9 mouse cellular contexts compared by ENCODE assay signal in genomic region chr11:78557241-78557640, GRCm38 (mm10). TPM values are rescaled to one million over a fixed set of nuclear protein-coding genes. Genes with fewer than 3 reads are reported as not detected.
A peak's percentile ranks its signal among the peaks of the same experiment; 100 is the strongest.
DNase-seq lines count a peak whose midpoint lies in the region; ATAC-seq and TF ChIP-seq lines count a peak whose summit lies in the region.
"Had no signal": no experiment of that assay in that cellular context is flagged by ENCODE, and none has a peak within 500 bp of the region (broad histone marks: within the 10 kb centered on the region; RNA-seq: fewer than 3 reads in every experiment).

No protein-coding gene starts in this region.

- H3K9me3 ChIP-seq in hindbrain, embryonic 12.5 days (replicated peaks) = peaks cover 5% of the 10 kb centered on the region; the same call in 1 of the 2 replicates
- H3K9me3 ChIP-seq in hindbrain, embryonic 14.5 days (ENCODE audit: control insufficient read depth, low read length) = peaks cover 10% of the 10 kb centered on the region; the same call in 1 of the 2 replicates
- no peaks in the 10 kb centered on the region for H3K9me3 ChIP-seq in midbrain, postnatal 0 days (ENCODE audit: low read length)
- H3K9me3 ChIP-seq in midbrain, embryonic 11.5 days (ENCODE audit: control insufficient read depth, low read length) = no peaks in the 10 kb centered on the region

- DNase-seq in hindbrain, embryonic 14.5 days (ENCODE audit: low spot score) = no peak
- DNase-seq in midbrain, postnatal 0 days (ENCODE audit: low spot score) = no peak
- DNase-seq in midbrain, embryonic 11.5 days (ENCODE audit: low spot score, missing footprints) = no peak
- peak; percentile 20 for DNase-seq in retina, postnatal 1 day
- no peak for DNase-seq in gastrocnemius, postnatal 4 days (ENCODE audit: low spot score in 2 of 2)
- no peak for DNase-seq in left cerebral cortex, adult 8-10 months (ENCODE audit: low spot score in 2 of 2)
- DNase-seq: liver, embryonic 13.5 days had no signal

- H3K27me3 ChIP-seq in hindbrain, embryonic 12.5 days = no peaks in the 10 kb centered on the region
- H3K27me3 ChIP-seq in hindbrain, embryonic 14.5 days (ENCODE audit: control insufficient read depth, insufficient read depth, low read length) = no peaks in the 10 kb centered on the region
- H3K27me3 ChIP-seq in midbrain, postnatal 0 days (ENCODE audit: insufficient read depth, low read length) = no peaks in the 10 kb centered on the region
- no peaks in the 10 kb centered on the region for H3K27me3 ChIP-seq in midbrain, embryonic 11.5 days (ENCODE audit: control insufficient read depth, insufficient read depth, low read length)
- H3K27me3 ChIP-seq: liver, embryonic 13.5 days had no signal

- no peaks in the 10 kb centered on the region; the same call in 1 of the 2 replicates for H3K4me1 ChIP-seq in hindbrain, embryonic 12.5 days
- H3K4me1 ChIP-seq in hindbrain, embryonic 14.5 days (replicated peaks; ENCODE audit: control insufficient read depth, insufficient read depth, low read length) = no peaks in the 10 kb centered on the region
- no peaks in the 10 kb centered on the region for H3K4me1 ChIP-seq in midbrain, postnatal 0 days (ENCODE audit: insufficient read depth, low read length)
- no peaks in the 10 kb centered on the region for H3K4me1 ChIP-seq in midbrain, embryonic 11.5 days (ENCODE audit: control insufficient read depth, insufficient read depth, low read length)

- WGBS in hindbrain, embryonic 12.5 days = 54% methylated on average over 8 of the region's 8 CpGs
- WGBS in hindbrain, embryonic 14.5 days = 60% methylated on average over 8 of the region's 8 CpGs
- 57% methylated on average over 8 of the region's 8 CpGs for WGBS in midbrain, postnatal 0 days
- 63% methylated on average over 8 of the region's 8 CpGs for WGBS in midbrain, embryonic 11.5 days

- H3K4me2 ChIP-seq in hindbrain, embryonic 12.5 days (replicated peaks) = no peak overlapping the region
- no peak overlapping the region for H3K4me2 ChIP-seq in hindbrain, embryonic 14.5 days (replicated peaks)
- no peak overlapping the region for H3K4me2 ChIP-seq in midbrain, postnatal 0 days (ENCODE audit: low read depth, low read length, poor library complexity, severe bottlenecking)
- no peak overlapping the region for H3K4me2 ChIP-seq in midbrain, embryonic 11.5 days
- H3K4me2 ChIP-seq: liver, embryonic 13.5 days had no signal

- peak overlapping the region; percentile 62; the same call in 1 of the 2 replicates for H3K27ac ChIP-seq in hindbrain, embryonic 12.5 days
- H3K27ac ChIP-seq in hindbrain, embryonic 14.5 days = no peak overlapping the region
- no peak overlapping the region for H3K27ac ChIP-seq in midbrain, postnatal 0 days (ENCODE audit: low read depth, low read length)
- H3K27ac ChIP-seq in midbrain, embryonic 11.5 days (ENCODE audit: low read depth, low read length) = no peak overlapping the region
- H3K27ac ChIP-seq: liver, embryonic 13.5 days had no signal

- H3K36me3 ChIP-seq in hindbrain, embryonic 12.5 days = no peaks in the 10 kb centered on the region
- no peaks in the 10 kb centered on the region for H3K36me3 ChIP-seq in hindbrain, embryonic 14.5 days (replicated peaks; ENCODE audit: control insufficient read depth, insufficient read depth)
- no peaks in the 10 kb centered on the region for H3K36me3 ChIP-seq in midbrain, postnatal 0 days (ENCODE audit: insufficient read depth, low read length)
- H3K36me3 ChIP-seq in midbrain, embryonic 11.5 days (ENCODE audit: control insufficient read depth, insufficient read depth, low read length) = no peaks in the 10 kb centered on the region
- H3K36me3 ChIP-seq: liver, embryonic 13.5 days had no signal

- peak; percentile 48 for TF ChIP-seq CTCF in midbrain, postnatal 0 days (IDR thresholded peaks at IDR 0.05)

- no peak overlapping the region for H3K4me3 ChIP-seq in hindbrain, embryonic 12.5 days
- no peak overlapping the region for H3K4me3 ChIP-seq in hindbrain, embryonic 14.5 days (replicated peaks; ENCODE audit: low read length)
- H3K4me3 ChIP-seq in midbrain, postnatal 0 days (ENCODE audit: low read depth, low read length) = no peak overlapping the region
- no peak overlapping the region for H3K4me3 ChIP-seq in midbrain, embryonic 11.5 days (ENCODE audit: low read depth, low read length)
- H3K4me3 ChIP-seq: liver, embryonic 13.5 days had no signal

- H3K9ac ChIP-seq in hindbrain, embryonic 12.5 days = no peak overlapping the region
- H3K9ac ChIP-seq in hindbrain, embryonic 14.5 days = no peak overlapping the region
- no peak overlapping the region for H3K9ac ChIP-seq in midbrain, postnatal 0 days (replicated peaks; ENCODE audit: low read length, poor library complexity, severe bottlenecking)
- no peak overlapping the region for H3K9ac ChIP-seq in midbrain, embryonic 11.5 days (ENCODE audit: low read length)
- H3K9ac ChIP-seq: liver, embryonic 13.5 days had no signal

- no peak for ATAC-seq in hindbrain, embryonic 12.5 days (ENCODE audit: low FRiP score)
- ATAC-seq in hindbrain, embryonic 14.5 days (ENCODE audit: low FRiP score) = no peak
- no peak for ATAC-seq in midbrain, postnatal 0 days (ENCODE audit: low FRiP score)
- no peak for ATAC-seq in midbrain, embryonic 11.5 days (ENCODE audit: low FRiP score)
- ATAC-seq in granulocyte monocyte progenitor cell, adult 5-6 weeks (replicated peaks; ENCODE audit: poor library complexity, severe bottlenecking) = 0 out of 2 replicates have a peak, but pooled peaks have one; percentile 25

RNA-seq across cellular contexts. Expression of gene Tmem97, which starts 6.7 kb away (rescaled TPM):
- 44.2 and 47.3 TPM in 2 replicates for polyA plus RNA-seq in hindbrain, embryonic 12.5 days (2016; fragmentation: Nextera tagmentation; extraction: Ambion mirVana)
- 38.2 and 49.3 TPM in 2 replicates for polyA plus RNA-seq in hindbrain, embryonic 14.5 days (2014; fragmentation: Nextera tagmentation; extraction: Ambion mirVana)
- 38.4 and 45.5 TPM in 2 replicates for total RNA-seq in midbrain, postnatal 0 days (2014; rRNA removed)
- polyA plus RNA-seq in midbrain, postnatal 0 days (2015; fragmentation: Nextera tagmentation; extraction: Ambion mirVana) = 41.4 and 42.6 TPM in 2 replicates
- polyA plus RNA-seq in midbrain, embryonic 11.5 days (2014; fragmentation: Nextera tagmentation; extraction: Ambion mirVana) = 71.6 and 75.5 TPM in 2 replicates
- 89.3 and 102 TPM in 2 replicates for total RNA-seq in granulocyte monocyte progenitor cell, adult 5-6 weeks (2014; fragmentation: Nextera tagmentation)
- 71.9 and 93.9 TPM in 2 replicates for total RNA-seq in granulocyte monocyte progenitor cell, adult 5-6 weeks (2017)
- total RNA-seq in gastrocnemius, postnatal 4 days (2021) = 10 to 100 TPM; 21.8 to 22.4 TPM
- 10 to 100 TPM; 23.7 to 29.6 (median 26.6) TPM for total RNA-seq in left cerebral cortex, adult 8-10 months (2022)

RNA-seq across cellular contexts. Expression of gene Ift20, which starts 21.1 kb away (rescaled TPM):
- 108 and 127 TPM in 2 replicates for polyA plus RNA-seq in hindbrain, embryonic 12.5 days (2016; fragmentation: Nextera tagmentation; extraction: Ambion mirVana)
- 120 and 123 TPM in 2 replicates for polyA plus RNA-seq in hindbrain, embryonic 14.5 days (2014; fragmentation: Nextera tagmentation; extraction: Ambion mirVana)
- 133 and 155 TPM in 2 replicates for total RNA-seq in midbrain, postnatal 0 days (2014; rRNA removed)
- polyA plus RNA-seq in midbrain, postnatal 0 days (2015; fragmentation: Nextera tagmentation; extraction: Ambion mirVana) = 142 and 148 TPM in 2 replicates
- 109 and 110 TPM in 2 replicates for polyA plus RNA-seq in midbrain, embryonic 11.5 days (2014; fragmentation: Nextera tagmentation; extraction: Ambion mirVana)
- 81.0 and 106 TPM in 2 replicates for total RNA-seq in granulocyte monocyte progenitor cell, adult 5-6 weeks (2014; fragmentation: Nextera tagmentation)
- 138 and 194 TPM in 2 replicates for total RNA-seq in granulocyte monocyte progenitor cell, adult 5-6 weeks (2017)
- 10 to 100 TPM; 47.1 to 50.2 TPM for total RNA-seq in gastrocnemius, postnatal 4 days (2021)
- 10 to 100 TPM; 79.7 to 81.6 (median 80.9) TPM for total RNA-seq in left cerebral cortex, adult 8-10 months (2022)

RNA-seq across cellular contexts. Expression of gene Tnfaip1, which starts 21.1 kb away (rescaled TPM):
- 59.8 and 61.4 TPM in 2 replicates for polyA plus RNA-seq in hindbrain, embryonic 12.5 days (2016; fragmentation: Nextera tagmentation; extraction: Ambion mirVana)
- polyA plus RNA-seq in hindbrain, embryonic 14.5 days (2014; fragmentation: Nextera tagmentation; extraction: Ambion mirVana) = 59.2 and 64.0 TPM in 2 replicates
- total RNA-seq in midbrain, postnatal 0 days (2014; rRNA removed) = 38.2 and 40.5 TPM in 2 replicates
- 59.1 and 62.7 TPM in 2 replicates for polyA plus RNA-seq in midbrain, postnatal 0 days (2015; fragmentation: Nextera tagmentation; extraction: Ambion mirVana)
- polyA plus RNA-seq in midbrain, embryonic 11.5 days (2014; fragmentation: Nextera tagmentation; extraction: Ambion mirVana) = 76.7 and 83.1 TPM in 2 replicates
- 13.2 and 15.1 TPM in 2 replicates for total RNA-seq in granulocyte monocyte progenitor cell, adult 5-6 weeks (2014; fragmentation: Nextera tagmentation)
- 3.3 and 5.6 TPM in 2 replicates for total RNA-seq in granulocyte monocyte progenitor cell, adult 5-6 weeks (2017)
- 10 to 100 TPM; 51.7 to 52.8 TPM for total RNA-seq in gastrocnemius, postnatal 4 days (2021)
- total RNA-seq in left cerebral cortex, adult 8-10 months (2022) = 10 to 100 TPM; 32.8 to 36.6 (median 34.2) TPM

RNA-seq across cellular contexts. Expression of gene Poldip2, which starts 45.2 kb away (rescaled TPM):
- 166 and 176 TPM in 2 replicates for polyA plus RNA-seq in hindbrain, embryonic 12.5 days (2016; fragmentation: Nextera tagmentation; extraction: Ambion mirVana)
- 168 and 176 TPM in 2 replicates for polyA plus RNA-seq in hindbrain, embryonic 14.5 days (2014; fragmentation: Nextera tagmentation; extraction: Ambion mirVana)
- 145 and 149 TPM in 2 replicates for total RNA-seq in midbrain, postnatal 0 days (2014; rRNA removed)
- 159 and 176 TPM in 2 replicates for polyA plus RNA-seq in midbrain, postnatal 0 days (2015; fragmentation: Nextera tagmentation; extraction: Ambion mirVana)
- polyA plus RNA-seq in midbrain, embryonic 11.5 days (2014; fragmentation: Nextera tagmentation; extraction: Ambion mirVana) = 135 and 139 TPM in 2 replicates
- 61.3 and 68.8 TPM in 2 replicates for total RNA-seq in granulocyte monocyte progenitor cell, adult 5-6 weeks (2014; fragmentation: Nextera tagmentation)
- 64.5 and 85.8 TPM in 2 replicates for total RNA-seq in granulocyte monocyte progenitor cell, adult 5-6 weeks (2017)
- total RNA-seq in gastrocnemius, postnatal 4 days (2021) = 100 to 1,000 TPM in 1 of 2 experiments, 10 to 100 TPM in 1; 96.8 to 114 TPM
- 100 to 1,000 TPM; 116 to 125 (median 118) TPM for total RNA-seq in left cerebral cortex, adult 8-10 months (2022)

RNA-seq across cellular contexts. Expression of gene Tmem199, which starts 45.3 kb away (rescaled TPM):
- 75.2 and 81.1 TPM in 2 replicates for polyA plus RNA-seq in hindbrain, embryonic 12.5 days (2016; fragmentation: Nextera tagmentation; extraction: Ambion mirVana)
- 96.1 and 101 TPM in 2 replicates for polyA plus RNA-seq in hindbrain, embryonic 14.5 days (2014; fragmentation: Nextera tagmentation; extraction: Ambion mirVana)
- total RNA-seq in midbrain, postnatal 0 days (2014; rRNA removed) = 46.2 and 48.2 TPM in 2 replicates
- 92.4 and 96.0 TPM in 2 replicates for polyA plus RNA-seq in midbrain, postnatal 0 days (2015; fragmentation: Nextera tagmentation; extraction: Ambion mirVana)
- 82.4 and 91.3 TPM in 2 replicates for polyA plus RNA-seq in midbrain, embryonic 11.5 days (2014; fragmentation: Nextera tagmentation; extraction: Ambion mirVana)
- 21.9 and 36.8 TPM in 2 replicates for total RNA-seq in granulocyte monocyte progenitor cell, adult 5-6 weeks (2014; fragmentation: Nextera tagmentation)
- 25.5 and 29.9 TPM in 2 replicates for total RNA-seq in granulocyte monocyte progenitor cell, adult 5-6 weeks (2017)
- total RNA-seq in gastrocnemius, postnatal 4 days (2021) = 10 to 100 TPM; 12.6 to 14.7 TPM
- 10 to 100 TPM; 39.4 to 42.9 (median 41.8) TPM for total RNA-seq in left cerebral cortex, adult 8-10 months (2022)
